Mouse (Mus musculus) liver, postnatal 0 days (tissue): ENCODE data around the gene Pgm5. TPM values are rescaled to one million over a fixed set of nuclear protein-coding genes. Genes with fewer than 3 reads are reported as not detected.

Experiments
- ATAC-seq: fragments of 200-750 bp; cut with Nextera tagmentation; 2 replicates; pipeline ENCODE4 v1.8.0; 2017; ENCODE audit warnings: mild to moderate bottlenecking, moderate library complexity
- DNase-seq: peaks from one replicate; pipeline ENCODE4 v3.0.0-alpha.2; 2016
- H3K27ac ChIP-seq: fragments of 300-500 bp; sonication (generic); 2 replicates; pipeline ENCODE4 v1.5.1; 2014; ENCODE audit warnings: antibody characterized with exemption, moderate library complexity, mild to moderate bottlenecking, low read depth
- H3K27me3 ChIP-seq: fragments of 300-500 bp; sonication (generic); 2 replicates; pipeline ENCODE4 v1.6.1; 2014; ENCODE audit warnings: low read length, control low read depth, mixed read lengths; ENCODE audit not compliant: insufficient read depth
- H3K36me3 ChIP-seq: fragments of 300-500 bp; sonication (generic); replicated peaks from 2 replicates; pipeline ENCODE4 v1.6.1; 2014; ENCODE audit warnings: mild to moderate bottlenecking, control low read depth, low read length, moderate library complexity, mixed read lengths; ENCODE audit not compliant: insufficient read depth
- H3K4me1 ChIP-seq: fragments of 300-500 bp; sonication (generic); 2 replicates; pipeline ENCODE4 v1.6.1; 2014; ENCODE audit warnings: antibody characterized with exemption, mild to moderate bottlenecking, control low read depth; ENCODE audit not compliant: insufficient read depth
- H3K4me2 ChIP-seq: fragments of 300-500 bp; sonication (generic); 2 replicates; pipeline ENCODE4 v1.6.1; 2014; ENCODE audit warnings: low read depth, mild to moderate bottlenecking, low read length, moderate library complexity, mixed read lengths
- H3K4me3 ChIP-seq: fragments of 300-500 bp; sonication (generic); 2 replicates; pipeline ENCODE4 v1.5.1; 2014; ENCODE audit warnings: low read depth, low read length
- H3K9ac ChIP-seq: fragments of 300-500 bp; sonication (generic); replicated peaks from 2 replicates; pipeline ENCODE4 v1.6.1; 2014; ENCODE audit warnings: mild to moderate bottlenecking, moderate library complexity
- H3K9me3 ChIP-seq: fragments of 300-500 bp; sonication (generic); 2 replicates; pipeline ENCODE4 v1.6.1; 2016; ENCODE audit warnings: mild to moderate bottlenecking, control low read depth, low read length, mixed read lengths
- CTCF ChIP-seq: sonication (generic); IDR thresholded peaks from 2 replicates; pipeline ENCODE4 v1.5.1; 2016; ENCODE audit warnings: antibody characterized with exemption, low read depth
- EP300 ChIP-seq: IDR thresholded peaks from 2 replicates; pipeline ENCODE4 v1.6.1; 2016; ENCODE audit warnings: antibody characterized with exemption, low read depth, mild to moderate bottlenecking
- WGBS: fragments of 180-500 bp; shearing (Covaris S2); extraction: QIAGEN DNeasy Blood & Tissue Kit; methylation state at CpG from one replicate; pipeline ENCODE4 v1.1.7; 2014; ENCODE audit not compliant: insufficient replicate concordance; 5-methylcytosine and 5-hydroxymethylcytosine counted together
- polyA plus RNA-seq: library from polyadenylated mRNA; unstranded; fragments of >200 nt; fragmentation: Nextera tagmentation; extraction: Ambion mirVana; gene quantifications from 2 replicates; pipeline ENCODE4 v1.2.1, GENCODE M21; 2015

Gene Pgm5
- polyA plus RNA-seq, 1 experiment from 2014 or later, result 0.04 TPM

- 83% methylated on average over 6 of the region's 6 CpGs for WGBS
- DNase-seq (no peak), ATAC-seq (no peak)
- Histone ChIP-seq H3K36me3 (no peaks in the 10 kb centered on the region), H3K4me3 (no peak overlapping the region), H3K27ac (no peak overlapping the region), H3K27me3 (no peaks in the 10 kb centered on the region), H3K4me2 (no peak overlapping the region), H3K9ac (no peak overlapping the region), H3K9me3 (no peaks in the 10 kb centered on the region), H3K4me1 (no peaks in the 10 kb centered on the region)
- no peak for TF ChIP-seq EP300
- TF ChIP-seq CTCF, result no peak
Measured at GRCm38 (mm10) chr19:24742606-24743005, 119.0 kb downstream of the Pgm5 start.

- Histone ChIP-seq H3K4me3 (no peak overlapping the region), H3K36me3 (no peaks in the 10 kb centered on the region), H3K9me3 (no peaks in the 10 kb centered on the region), H3K27me3 (no peaks in the 10 kb centered on the region), H3K27ac (no peak overlapping the region), H3K4me2 (no peak overlapping the region), H3K9ac (no peak overlapping the region), H3K4me1 (no peaks in the 10 kb centered on the region)
- WGBS, result 79% methylated on average over 3 of the region's 3 CpGs
- no peak for ATAC-seq
- DNase-seq, result no peak
- TF ChIP-seq CTCF (no peak), EP300 (no peak)
Measured at GRCm38 (mm10) chr19:24738786-24739185, 122.9 kb downstream of the Pgm5 start.

- Histone ChIP-seq H3K9ac (no peak overlapping the region), H3K36me3 (no peaks in the 10 kb centered on the region), H3K4me1 (no peaks in the 10 kb centered on the region), H3K9me3 (no peaks in the 10 kb centered on the region), H3K4me2 (no peak overlapping the region), H3K27ac (no peak overlapping the region), H3K27me3 (no peaks in the 10 kb centered on the region), H3K4me3 (no peak overlapping the region)
- TF ChIP-seq CTCF, result no peak
- TF ChIP-seq EP300, result no peak
- DNase-seq (no peak), ATAC-seq (no peak)
- 84% methylated on average over 5 of the region's 5 CpGs for whole genome bisulfite sequencing
Measured at GRCm38 (mm10) chr19:24738026-24738425, 123.6 kb downstream of the Pgm5 start.

GRCm38 (mm10) chr19:24735484-24736128, 126.0 kb downstream of the Pgm5 start:
- Histone ChIP-seq H3K4me1 (0 out of 2 replicates have a peak, but pooled peaks cover 2% of the 10 kb centered on the region), H3K4me3 (no peak overlapping the region), H3K36me3 (no peaks in the 10 kb centered on the region), H3K27me3 (no peaks in the 10 kb centered on the region), H3K9ac (no peak overlapping the region), H3K4me2 (no peak overlapping the region), H3K9me3 (no peaks in the 10 kb centered on the region), H3K27ac (no peak overlapping the region)
- 52% methylated on average over 6 of the region's 6 CpGs for WGBS
- no peak for TF ChIP-seq EP300
- no peak for TF ChIP-seq CTCF
- ATAC-seq (no peak), DNase-seq (no peak)

DNA sequence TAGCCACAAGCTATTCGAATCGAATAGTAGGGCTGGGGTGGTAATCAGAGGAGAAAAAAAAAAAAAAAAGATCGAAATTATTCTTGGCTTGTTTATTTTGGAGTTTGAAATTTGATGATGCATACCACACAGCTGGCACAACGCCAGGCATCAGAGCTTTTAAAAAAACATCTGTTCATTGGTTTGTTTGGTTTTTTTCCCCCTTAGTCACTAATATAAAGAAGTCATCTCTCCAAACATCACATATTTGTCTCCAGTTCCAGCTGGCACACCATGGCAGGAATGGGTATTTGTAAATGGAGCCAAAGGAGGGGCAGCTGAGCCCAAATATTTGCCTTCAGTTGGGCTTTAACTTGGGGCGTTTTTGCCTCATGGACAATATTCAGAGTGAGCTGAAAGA, 131.0 kb downstream of the Pgm5 start:
- no peak overlapping the region for H3K4me2 ChIP-seq
- no peak for ATAC-seq
- 0 out of 2 replicates have a peak, but pooled peaks cover 2% of the 10 kb centered on the region for H3K4me1 ChIP-seq
- H3K36me3 ChIP-seq, result no peaks in the 10 kb centered on the region
- H3K27me3 ChIP-seq, result no peaks in the 10 kb centered on the region
- DNase-seq, result no peak
- H3K9ac ChIP-seq, result no peak overlapping the region
- H3K27ac ChIP-seq, result no peak overlapping the region
- 53% methylated on average over 5 of the region's 5 CpGs for WGBS
- no peak overlapping the region for H3K4me3 ChIP-seq
- H3K9me3 ChIP-seq, result no peaks in the 10 kb centered on the region
- TF ChIP-seq EP300 (no peak), CTCF (no peak)

GRCm38 (mm10) chr19:24724362-24724761, 137.3 kb downstream of the Pgm5 start:
- DNase-seq (no peak), ATAC-seq (no peak)
- no peak overlapping the region for H3K4me3 ChIP-seq
- H3K27me3 ChIP-seq, result no peaks in the 10 kb centered on the region
- no peaks in the 10 kb centered on the region for H3K4me1 ChIP-seq
- no peak overlapping the region for H3K9ac ChIP-seq
- WGBS, result 80% methylated on average over 10 of the region's 10 CpGs
- TF ChIP-seq EP300 (no peak), CTCF (no peak)
- no peak overlapping the region for H3K27ac ChIP-seq
- no peaks in the 10 kb centered on the region for H3K9me3 ChIP-seq
- H3K36me3 ChIP-seq, result no peaks in the 10 kb centered on the region
- no peak overlapping the region for H3K4me2 ChIP-seq

DNA sequence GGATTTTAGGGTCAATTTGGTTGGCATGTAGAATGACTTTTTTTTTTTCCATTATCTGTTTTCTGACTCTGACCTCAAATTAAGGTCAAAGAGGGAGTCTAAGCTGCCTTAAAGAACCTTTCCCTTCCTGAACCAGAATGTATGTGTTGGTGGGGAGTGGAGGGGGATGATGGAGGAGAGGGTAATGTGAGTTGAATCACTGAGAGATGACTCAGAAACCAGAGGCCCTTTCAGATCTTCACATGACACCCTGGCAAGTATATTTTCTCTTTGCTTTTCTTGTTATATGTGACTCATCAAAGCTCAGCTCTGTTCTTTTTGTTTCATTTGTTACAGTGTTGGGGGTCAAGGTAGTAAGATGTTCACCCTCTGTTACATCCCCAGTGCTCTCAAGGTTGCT, 141.2 kb downstream of the Pgm5 start:
- Histone ChIP-seq H3K27ac (no peak overlapping the region), H3K4me3 (no peak overlapping the region), H3K36me3 (no peaks in the 10 kb centered on the region), H3K4me1 (no peaks in the 10 kb centered on the region), H3K27me3 (no peaks in the 10 kb centered on the region), H3K9me3 (no peaks in the 10 kb centered on the region), H3K9ac (no peak overlapping the region), H3K4me2 (no peak overlapping the region)
- DNase-seq (no peak), ATAC-seq (no peak)
- TF ChIP-seq EP300 (no peak), CTCF (no peak)
